Mouse (Mus musculus) CD4-positive helper T cell, adult 2 months (primary cell): ENCODE results near the gene Gatd1.
"Not testable (repeated sequence)": the region's sequence is repeated elsewhere in the genome, so short reads cannot be mapped to it uniquely, and the experiment has no call there.

Experiments used
- DNase-seq: peaks from one replicate; pipeline ENCODE4 v3.0.0-alpha.2; 2012; ENCODE audit warnings: low read depth, missing footprints, low spot score

The Gatd1 gene

DNA sequence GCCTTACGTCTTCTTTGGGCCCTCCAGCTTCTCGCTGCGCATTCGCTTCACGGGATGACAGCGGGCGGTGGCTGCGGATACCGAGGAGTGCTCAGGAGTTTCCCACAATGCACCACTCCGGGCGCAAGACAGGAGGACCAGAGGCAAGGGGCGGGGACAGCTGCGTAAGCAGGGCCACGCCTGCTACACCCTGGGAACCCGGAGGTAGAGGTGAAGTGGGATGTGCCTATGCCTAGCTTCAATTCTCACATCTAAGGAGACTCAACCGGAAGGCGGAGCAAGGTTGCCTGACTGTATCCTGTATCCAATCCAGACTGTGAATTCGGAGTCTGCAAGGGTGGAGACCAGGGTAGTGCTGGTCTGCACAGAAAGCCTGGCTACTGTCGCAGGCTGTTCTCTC is 15.4 kb upstream of the Gatd1 start, which contains the start of gene Cend1:
Gene Cend1 (minus strand): TSS at position 182 of the 400 bp plus-strand sequence.
- peak; percentile 39 for DNase-seq

DNA sequence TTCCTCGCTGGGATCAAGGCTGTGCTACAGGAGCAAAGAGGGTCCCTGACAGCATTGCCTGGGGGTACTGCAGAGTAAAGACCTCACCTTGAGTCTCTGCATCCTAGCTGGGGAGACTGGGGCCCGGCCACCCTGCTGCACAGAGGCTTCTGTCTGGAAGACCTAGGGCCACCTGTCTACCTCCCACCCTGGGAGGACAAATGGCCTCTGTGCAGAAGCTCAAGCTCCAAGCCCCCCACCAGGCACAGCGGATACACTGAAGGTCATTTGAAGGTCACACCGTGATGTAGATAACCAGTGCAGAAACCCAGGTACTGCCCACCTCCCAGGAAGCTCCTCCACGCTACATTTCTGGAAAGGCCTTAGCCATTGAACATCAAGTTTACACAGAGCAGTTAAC is 14.8 kb upstream of the Gatd1 start:
- DNase-seq, result no peak

DNA sequence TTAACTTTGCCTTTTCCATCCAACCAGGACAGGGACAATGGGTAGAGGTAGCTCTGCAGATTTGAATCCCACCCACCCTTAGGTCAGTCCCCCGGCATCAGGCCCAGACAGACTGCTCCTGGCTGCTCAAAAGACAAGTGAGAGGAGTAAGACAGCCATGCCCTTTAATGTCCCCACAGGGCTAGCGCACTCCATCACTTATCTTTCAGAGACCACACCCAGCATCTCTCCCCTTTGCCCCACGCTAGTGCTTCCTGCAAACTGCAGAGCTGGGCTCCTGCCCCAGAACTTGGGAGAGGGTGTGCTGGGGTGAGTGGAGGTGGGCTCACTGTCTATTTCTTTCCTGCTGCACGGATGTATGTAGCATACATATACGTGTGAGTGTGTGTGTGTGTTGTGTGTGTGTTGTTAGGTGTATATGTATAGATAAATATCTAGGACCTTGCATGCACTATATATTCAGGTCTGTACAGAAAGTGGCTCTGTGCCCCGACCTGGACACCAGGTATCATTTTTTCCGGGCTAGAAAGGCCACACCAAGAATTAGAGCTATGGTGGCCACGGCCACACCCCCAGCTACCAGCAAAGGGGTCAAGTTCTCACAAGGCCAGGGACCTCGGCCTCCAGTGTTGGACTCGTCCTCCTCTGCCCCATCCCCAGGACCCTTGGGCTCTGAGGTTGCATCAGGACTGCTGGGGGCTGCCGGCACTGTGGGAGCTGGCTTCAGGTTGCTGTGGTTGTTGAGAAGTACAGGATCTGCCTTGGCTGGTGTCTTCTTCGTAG is 13.2 kb upstream of the Gatd1 start:
- DNase-seq, result no peak

DNA sequence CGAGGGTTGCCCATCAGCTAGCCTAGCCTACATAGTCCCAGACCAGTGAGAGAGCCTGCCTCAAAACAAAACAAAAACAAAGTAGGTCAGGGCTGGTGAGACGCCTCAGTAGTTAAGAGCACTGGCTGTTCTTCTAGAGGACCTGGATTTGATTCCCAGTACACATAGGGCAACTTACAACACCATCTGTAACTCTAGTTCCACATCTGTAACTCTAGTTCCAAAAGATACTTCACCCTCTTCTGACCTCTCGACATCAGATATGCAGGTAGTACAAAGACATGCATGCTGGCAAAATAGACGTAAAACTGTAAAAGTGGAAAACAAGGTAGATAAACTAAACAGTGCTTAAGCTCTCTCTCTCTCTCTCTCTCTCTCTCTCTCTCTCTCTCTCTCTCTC is 9.9 kb upstream of the Gatd1 start:
- no peak for DNase-seq

DNA sequence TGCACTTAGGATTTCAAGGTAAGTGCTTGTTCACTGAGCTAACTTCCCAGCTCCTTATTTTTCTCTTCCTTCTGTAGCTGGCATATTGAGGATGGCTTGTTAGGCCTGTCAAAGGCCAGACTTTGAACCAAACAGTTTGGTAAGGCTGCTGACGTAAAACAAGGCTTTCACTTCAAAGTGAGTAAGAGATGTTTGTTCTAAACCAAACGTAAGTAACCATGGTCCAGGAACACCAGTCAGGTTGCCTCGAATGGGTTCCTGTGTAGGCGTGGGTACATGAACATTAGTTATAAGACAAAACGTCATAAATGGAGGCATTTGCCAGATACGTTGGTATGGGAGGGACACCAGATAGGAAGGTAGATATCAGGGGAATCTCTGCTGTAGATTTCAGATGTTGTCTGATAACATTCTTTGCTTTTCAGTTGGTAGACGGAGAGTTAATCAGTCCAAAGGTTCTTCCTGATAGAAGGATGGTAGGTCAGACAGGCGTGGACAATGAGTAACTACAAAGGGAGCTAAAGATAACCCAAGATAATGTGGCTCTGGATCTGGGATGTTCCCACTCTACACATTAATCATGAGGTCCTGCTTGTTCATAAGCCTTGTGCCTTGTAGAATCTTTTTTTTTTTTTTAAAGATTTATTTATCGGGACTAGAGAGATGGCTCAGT is 6.2 kb upstream of the Gatd1 start:
- DNase-seq, result no peak

DNA sequence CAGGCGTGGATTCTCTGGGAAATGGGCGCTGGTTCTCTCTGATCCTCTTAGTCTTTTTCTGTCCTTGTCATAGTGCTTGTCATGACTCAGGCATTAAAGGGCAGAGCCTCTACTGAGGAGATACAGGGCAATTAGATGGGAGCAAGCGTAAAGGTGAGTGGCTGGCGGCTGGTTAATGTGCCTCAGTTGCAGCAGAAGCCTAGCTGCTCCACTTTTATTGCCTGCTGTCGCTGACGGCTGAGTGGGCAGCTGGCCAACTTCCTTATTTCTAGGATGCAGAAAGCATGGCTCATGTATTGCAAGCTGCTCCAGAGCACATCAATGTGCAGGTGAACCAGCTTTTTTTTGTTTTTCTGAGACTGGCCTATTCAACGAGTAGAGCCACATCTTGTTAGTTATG is 5.0 kb upstream of the Gatd1 start:
- DNase-seq, result no peak

DNA sequence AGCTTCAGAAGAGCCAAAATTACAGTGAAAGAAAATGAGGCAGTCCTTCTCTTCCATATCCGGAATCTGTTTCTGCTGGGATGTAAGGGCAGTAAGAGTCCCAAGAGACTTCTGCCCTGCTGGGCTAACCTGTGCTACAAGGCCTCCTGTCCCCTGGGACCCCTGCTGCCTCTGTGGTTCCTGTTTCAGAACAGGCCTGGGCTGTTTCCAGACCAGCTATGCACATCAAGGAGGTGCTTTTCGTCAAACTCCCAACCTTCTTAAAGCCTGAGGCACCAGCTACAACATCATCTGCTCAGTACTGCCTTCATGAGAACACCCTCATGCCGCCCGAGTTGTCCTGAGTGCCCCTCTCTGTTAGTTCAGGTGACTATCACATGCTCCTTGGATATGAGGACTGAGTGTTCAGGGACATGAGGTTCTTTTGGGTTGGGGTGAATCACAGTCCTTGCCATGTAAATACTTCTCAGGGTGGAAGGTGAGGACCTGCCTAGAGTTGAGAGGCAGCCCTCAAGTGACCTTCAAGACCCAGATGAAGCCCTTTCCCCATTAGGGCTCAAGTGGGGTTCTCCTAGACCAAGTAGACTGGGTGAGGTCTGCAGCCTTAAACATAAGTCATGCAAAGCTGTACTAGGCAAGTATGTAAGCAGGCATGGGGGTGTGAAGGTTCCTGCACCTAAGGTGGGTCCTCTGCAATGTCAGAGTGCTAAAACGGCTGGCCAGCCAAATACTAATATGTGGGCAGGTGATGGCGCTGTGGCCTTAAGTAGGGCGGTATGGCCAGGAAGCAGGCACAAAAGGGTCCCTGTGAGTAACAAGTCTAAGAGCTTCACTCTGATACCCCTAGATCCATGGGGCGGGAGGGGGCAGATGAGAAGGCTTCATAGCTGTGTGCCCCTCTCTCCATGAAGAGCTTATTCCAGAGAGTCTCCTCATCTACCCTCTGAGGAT is 4.1 kb upstream of the Gatd1 start:
- DNase-seq, result no peak

DNA sequence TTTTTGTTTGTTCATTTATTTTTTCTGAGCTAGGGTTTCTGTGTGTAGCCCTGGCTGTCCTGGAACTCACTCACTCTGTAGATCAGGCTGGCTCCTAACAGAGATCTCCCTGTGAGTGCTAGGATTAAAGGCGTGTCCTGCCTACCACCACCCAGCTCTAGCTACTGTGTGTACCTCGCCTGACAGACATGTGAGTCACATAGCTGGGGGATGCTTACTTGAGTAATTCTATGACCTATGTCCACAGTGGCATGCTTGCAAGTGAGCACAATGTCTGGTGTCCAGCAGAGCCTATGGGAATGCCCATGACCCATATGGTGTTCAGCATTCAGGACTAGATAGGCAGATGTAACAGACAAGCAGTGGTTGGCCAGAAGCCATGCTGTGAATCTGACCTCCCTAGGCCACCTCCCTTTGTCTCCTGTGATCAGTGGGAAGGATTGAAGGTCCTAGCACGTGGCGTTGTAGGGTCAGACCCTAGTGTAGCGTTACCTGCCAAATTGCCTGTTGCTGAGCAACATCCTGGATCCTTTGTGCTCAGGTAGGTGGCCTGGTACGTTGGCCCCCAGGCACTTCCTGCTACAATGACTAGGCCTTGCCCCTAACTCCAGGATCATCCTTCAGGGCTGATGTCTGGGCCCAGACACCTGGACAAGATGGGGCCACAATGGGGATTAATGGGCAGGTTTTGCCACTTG is 2.4 kb upstream of the Gatd1 start:
- no peak for DNase-seq

DNA sequence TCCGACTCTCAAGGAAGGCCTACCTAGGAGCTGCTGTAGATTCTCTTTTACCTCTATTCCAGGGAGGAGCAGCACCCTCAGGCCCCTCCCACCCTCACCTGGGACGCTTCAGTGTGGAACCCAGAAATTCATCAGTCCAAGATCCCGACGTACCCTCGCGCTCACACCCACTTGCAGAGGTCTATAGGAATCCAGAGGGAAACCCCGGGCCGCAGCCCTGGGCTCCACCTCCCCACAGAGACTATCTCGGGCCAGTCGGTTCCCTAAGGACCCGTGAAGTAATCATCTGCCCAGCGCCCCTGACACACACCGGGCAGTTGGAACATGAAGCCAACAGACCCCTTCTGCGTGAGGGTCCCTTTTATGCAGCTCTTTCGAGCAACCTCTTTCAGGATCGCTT is 605 bp downstream of the Gatd1 start:
- no peak for DNase-seq

DNA sequence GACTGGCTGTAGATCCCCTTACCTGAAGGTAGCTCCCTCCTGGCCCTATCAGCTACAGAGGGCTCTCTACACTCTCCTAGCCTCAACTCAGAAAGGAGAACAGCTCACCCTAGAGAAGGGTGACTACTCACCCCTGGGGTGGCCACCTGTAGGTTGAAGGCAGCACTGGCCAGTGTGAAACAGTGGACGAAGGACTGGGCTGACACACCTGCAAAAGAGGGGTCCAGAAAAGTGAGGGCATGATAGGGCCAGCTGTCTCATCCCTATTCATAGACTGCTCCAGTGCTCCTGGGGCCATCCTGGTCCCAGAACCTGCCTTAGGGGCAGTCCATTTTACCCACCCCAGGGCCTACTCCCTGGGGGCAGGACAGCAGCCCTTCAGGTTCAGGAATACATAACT is 2.3 kb downstream of the Gatd1 start:
- no peak for DNase-seq

DNA sequence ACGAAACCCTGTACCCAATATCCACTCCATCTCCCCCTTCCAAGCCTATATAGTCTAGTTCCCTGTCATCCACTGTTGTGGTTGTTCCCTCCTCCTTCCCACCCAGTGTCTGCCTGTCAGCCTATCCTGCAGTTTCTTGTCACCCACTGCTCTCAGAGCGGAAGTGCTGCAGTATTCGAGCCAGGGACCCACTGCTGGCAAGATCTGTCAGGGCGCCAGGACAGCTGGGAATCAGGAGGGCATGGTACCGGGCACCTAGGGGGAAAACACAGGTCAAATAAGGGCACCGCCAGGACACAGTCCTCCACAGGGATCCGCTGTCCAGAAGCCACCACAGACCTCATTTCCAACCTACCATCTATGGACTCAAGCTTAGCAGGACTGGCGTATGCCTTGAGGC is 3.3 kb downstream of the Gatd1 start:
- DNase-seq, result no peak

DNA sequence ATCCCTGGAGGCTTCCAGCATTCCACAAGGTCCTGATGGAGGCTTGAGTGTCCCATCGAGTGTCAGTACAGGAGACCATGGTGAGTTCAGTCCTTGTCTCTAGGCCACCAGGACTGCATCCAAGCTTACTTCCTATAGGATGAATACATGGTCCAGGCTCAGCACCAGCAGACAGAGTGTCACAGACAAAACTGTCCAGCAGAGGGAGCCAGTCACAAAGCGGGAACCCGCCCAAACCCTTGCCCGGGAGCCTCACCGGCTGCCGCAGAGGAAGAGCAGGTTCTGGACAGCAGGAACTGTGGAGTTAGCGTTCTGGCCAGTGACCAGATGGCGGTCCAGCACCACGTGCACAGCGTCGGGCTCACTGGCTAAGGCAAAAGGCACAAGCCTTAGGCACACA is 5.1 kb downstream of the Gatd1 start:
- DNase-seq, result peak; percentile 73

DNA sequence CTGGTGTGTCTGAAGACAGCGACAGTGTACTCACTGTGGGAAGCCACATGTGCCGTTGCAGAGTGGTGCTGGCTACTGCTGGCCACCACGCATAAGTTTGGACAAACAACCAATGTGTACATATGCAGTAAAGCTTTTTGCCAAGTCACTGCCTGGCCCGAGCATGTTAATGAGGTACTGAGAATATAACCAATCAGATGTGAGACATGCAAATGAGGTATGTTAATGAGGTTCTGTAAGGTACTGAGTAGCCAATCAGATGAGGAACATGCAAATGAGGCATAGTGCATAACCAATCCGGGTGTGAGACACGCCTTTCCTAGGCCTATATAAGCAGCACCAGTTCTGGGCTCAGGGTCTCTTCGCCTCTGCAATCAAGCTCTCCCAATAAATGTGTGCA is 6.3 kb downstream of the Gatd1 start:
- not testable (repeated sequence) for DNase-seq

DNA sequence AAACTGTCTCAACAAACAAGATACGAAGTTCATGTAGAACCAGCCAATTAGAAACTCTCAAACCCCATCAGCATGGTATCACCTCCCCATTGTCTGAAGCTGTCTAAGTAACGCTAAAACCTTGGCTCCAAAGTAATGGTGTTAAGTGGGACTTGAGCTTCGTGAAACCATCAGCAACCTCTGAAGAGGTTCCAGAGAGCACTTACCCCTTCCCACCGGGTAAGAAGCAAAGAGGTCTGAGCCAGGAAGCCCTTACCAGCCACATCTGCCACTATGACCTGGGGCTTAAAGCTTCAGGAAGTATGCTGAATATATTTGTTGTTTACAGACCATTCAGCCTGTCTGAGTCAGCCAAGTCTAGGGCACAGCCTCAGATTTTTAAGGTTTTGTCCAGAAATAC is 8.5 kb downstream of the Gatd1 start:
- DNase-seq, result no peak

DNA sequence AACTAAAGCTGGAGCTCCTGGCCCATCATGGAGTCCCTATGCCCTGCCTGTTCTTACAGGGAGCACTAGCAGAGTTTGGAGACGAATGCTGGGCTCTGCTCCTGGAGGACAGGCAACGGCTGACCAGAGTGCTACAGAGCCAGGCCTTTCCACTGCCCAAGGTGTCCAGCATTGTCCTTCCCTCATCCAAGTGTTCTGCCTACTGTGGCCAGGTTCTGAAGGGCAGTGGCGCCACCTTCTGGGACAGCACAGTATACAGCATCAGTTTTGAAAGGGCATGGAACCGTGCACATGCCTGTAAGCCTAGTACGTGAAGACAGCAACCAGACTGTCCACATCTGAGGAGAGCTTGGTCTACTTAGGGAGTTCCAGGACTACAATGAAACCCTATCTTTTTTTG is 10.6 kb downstream of the Gatd1 start:
- peak; percentile 58 for DNase-seq

DNA sequence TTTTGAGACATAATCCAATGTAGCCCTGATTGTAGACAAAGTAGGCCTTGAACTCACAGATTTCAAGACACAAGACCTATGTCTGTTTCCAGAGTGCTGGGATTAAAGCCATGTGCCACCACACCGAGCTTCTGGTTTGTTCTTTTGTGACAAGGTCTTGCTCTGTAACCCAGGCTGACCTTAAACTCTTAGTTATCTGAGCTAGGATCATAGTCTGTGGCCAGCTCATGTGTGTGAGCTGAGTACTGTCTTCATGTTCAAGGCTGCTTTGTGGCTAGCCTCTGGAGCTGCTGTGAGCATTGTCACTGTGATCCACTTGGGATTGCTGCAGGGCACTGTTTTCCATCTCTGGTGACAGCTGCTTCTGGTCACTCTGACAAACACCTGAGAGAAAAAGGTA is 18.6 kb downstream of the Gatd1 start:
- DNase-seq, result no peak

DNA sequence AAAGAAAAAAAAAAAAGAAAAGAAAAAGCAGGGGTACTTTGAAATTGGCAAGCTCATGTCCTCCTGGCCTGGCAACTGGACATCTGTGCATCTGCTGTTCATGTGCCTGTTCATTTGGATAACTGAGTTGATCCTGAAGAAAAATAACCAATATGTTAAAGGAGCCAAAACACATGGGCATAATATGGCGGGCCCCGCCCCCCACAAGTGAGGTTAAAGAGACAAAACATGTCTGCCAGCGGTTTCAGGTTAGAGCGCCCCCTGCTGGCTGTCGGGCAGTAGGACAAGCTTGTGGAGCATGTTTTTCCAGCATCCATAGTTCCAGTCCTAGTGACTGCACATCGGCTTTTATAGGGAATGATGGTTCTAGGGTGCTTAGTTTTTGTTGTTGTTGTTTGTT is 19.2 kb downstream of the Gatd1 start:
- DNase-seq, result peak; percentile 74

DNA sequence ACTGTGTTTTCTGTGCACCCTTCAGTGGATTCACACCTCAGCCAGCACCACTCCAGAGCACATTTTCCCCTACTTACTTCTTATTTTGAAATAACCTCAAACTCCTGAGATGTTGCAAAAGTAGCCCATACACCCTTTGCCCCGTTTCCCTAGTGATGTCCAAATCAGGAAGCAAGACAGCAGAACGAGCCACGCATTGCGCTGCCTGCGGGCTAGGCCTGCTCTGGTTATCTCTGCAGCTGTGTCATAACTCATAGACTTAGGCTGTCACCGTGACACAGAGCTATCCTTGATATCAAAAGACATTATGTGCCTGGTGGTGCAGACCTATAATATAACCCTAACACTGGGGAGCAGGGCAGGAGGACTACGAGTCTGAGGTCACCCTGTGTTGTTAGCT is 19.8 kb downstream of the Gatd1 start:
- no peak for DNase-seq

DNA sequence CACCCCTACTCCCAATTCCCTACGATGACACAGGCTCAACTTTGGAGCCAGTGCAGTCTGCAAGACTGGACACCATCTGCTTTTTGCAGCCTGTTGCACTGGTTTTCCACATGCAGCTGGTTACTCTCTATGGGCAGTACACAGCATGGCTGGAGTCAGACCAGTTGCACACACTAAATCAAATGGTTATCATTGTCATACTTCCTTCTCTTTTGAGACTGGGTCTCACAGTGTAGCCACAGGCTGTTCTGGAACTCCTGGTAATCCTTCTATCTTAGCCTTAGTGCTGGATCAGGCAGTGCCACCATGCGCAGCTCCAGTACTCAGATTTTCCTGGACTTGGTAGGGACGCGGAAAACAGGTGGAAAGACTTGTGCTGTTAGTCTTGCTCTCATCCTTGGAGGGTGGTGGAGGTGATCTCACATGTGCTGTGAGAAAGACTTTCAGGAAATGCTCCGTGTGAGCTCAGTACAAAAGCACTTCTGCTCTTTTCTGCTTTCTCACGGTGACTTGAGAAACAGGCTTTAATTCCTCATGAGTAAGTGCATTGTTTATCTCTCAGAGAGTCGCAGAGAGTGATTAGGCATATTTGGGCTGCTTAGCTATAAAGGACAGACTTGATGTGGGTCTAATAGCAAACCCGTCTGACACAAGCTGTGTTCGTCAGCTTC is 21.2 kb downstream of the Gatd1 start:
- DNase-seq, result peak; percentile 14

DNA sequence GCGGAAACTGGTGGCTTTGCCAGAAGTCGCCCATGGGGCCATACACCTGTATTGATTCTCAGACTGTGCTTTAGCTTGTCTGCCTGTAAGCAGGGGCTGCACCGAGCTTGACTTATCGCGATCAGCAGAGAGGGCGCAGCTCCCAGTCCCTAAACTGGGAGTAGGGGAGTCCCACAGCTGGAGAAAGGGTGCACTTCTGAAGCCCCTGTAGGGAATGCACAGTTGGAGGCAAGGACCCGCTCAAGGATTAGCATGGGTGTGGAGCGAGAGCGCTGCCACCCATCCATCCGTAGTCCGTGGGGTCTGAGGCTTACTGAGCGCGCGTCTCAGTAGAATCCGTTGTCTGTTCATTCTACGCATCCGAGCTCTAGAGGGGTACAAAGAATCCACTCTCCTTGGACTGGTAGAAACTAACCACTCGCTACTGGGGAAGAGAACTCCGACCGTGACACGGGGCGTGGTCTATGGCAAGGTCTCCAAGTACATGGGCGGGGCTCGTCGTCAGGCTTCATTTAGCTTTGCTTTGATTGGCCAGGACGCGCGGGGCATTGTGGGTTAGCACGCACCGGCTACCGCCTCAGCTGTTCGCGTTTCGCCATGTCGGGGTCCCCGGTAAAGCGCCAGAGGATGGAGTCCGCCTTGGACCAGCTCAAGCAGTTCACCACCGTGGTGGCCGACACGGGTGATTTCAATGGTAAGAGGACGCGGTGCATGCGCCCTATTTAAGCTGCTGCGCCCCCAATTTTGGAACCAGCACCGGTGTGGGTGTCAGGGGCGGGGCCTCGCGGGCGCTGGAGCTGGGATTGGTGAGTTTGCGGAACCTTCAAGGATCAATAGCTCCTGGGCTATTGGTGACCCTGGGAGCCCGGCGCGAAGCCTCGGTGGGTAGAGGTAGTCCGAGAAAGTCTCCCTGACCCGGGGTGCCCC is 22.0 kb downstream of the Gatd1 start, which contains the start of gene Taldo1:
Gene Taldo1 (plus strand): TSS at position 575 of the 927 bp plus-strand sequence.
- peak; percentile 94 for DNase-seq
